Mouse (Mus musculus) Muller cell, postnatal 12 days (primary cell): ENCODE measurements at regions not wholly inside any gene's neighbourhood (a gene's known extent, or its start where the extent isn't known, plus 50 kb on each side); places are given as distances from the start of the nearest gene placed in this dataset.

Experiments
- DNase-seq: peaks from one replicate; pipeline ENCODE4 v3.0.0-alpha.2; 2015; ENCODE audit errors: inconsistent ontology term

DNA sequence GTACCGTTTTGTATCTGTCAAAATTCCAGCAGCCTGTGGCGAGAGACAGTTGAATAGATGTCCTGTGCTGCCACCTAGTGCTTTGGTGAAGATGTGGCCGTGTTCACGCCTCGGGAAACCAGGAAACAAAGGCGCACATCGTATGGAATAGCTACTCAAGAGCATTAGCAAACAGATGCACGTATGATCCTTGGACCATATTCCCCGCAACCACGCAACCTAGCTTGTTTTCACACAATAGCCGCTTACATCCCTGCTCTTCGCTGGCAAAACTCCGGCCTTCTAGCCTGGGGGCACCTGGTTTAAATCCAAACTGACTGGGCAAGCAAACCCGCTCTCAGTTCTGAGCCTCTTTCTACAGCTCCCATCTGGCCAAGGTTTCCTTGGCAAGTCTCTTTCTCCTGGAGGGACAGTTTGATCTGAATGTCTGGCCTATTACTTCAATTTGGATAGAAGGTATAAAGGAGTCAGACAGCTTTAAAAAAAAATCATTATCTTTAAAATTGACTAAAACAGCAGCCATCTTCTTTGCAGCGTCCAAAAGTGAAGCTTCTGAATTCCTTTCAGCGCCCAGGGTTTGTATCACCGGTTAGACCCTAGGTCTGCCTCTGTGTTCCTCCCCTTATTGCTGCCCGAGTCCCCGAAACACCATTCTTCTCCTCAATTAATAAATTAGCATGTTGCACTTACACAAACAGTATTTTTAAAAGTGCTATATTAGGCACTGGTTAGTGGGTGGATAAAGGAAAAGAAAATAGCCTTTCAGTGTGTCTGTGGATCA, 295.0 kb upstream of the Prkd1 start:
- peak; percentile 69 for DNase-seq

GRCm38 (mm10) chr12:50943340-50943739, 294.4 kb upstream of the Prkd1 start:
- DNase-seq, result no peak

- DNase-seq, result peak; percentile 86
Observed at GRCm38 (mm10) chr12:50935516-50935915, 286.6 kb upstream of the Prkd1 start.

GRCm38 (mm10) chr12:50932496-50932895, 283.6 kb upstream of the Prkd1 start:
- no peak for DNase-seq

- no peak for DNase-seq
Observed at GRCm38 (mm10) chr12:50929641-50930040, 280.7 kb upstream of the Prkd1 start.

DNA sequence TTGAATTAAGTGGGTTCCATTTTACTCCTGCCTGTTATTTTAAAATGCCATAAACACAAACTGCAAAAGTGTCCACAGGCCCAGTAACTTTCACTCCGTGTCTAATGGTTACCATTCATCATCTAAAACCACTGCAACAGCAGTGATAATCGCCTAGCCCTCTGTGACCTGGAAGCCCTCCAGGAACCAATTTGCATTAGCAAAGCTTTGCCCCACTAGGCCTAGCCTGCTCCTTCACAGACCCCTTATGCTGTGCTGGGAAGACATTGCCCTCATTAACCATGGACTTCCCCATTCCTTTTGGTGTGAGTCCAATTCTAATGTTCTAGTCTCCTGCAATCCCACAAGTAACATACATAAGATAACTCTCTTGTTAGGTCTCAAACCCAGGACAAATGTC, 277.3 kb upstream of the Prkd1 start:
- DNase-seq, result no peak

DNA sequence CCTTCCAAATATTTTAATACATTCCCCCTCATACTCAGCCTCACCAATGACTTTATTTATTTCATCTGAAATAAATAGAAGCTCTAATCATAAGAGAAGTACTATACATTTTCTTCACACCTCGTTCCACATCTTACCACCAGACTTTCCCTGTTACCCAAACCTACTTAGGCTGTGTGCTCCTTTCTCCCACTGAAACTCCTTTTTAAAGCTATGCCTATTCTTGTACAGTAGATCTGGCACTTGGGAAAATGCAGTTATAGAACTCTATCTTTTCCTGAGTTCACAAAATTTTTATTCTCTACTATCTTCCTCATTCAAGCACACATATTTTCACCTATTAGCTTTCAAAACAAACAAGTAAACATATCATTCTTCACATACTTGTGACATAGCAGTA, 272.8 kb upstream of the Prkd1 start:
- no peak for DNase-seq

DNA sequence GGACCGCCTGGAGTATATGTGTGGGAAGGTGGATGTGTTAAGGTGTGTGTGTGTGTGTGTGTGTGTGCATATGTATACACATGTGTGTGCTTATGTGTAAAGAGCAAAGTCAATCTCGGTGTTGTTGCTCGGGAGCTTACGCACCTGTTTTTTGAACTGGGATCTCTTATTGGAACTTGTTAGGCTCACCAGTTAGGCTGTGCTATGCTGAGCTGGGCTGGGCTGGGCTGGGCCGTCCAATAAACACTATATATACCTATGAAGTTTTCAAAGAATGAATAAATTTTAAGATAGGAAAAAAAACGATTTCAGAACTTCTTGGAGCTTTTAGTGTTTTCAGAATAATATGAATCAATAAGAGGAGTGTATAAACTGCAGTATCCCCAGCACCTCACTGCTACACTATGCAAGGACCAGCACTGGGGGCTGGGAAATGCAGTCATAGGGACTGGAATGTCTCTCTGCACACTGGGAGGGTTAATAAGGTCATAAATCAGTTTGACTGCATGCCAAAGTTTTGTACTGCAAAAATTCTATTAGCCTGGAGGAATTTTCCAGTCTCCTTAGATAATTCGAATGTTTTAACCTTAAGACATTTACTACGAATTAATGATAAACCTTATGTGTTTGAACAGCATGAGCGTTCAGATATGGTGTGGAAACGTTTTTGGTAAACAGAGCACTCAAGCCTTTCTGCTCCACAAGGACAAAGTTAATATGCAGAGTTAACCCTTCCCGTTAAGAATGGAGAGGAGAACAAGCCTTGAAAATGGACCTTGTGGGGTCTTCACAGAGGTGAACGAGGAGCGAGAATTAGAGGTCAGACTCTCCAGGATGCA, 250.9 kb upstream of the Prkd1 start:
- DNase-seq, result no peak

DNA sequence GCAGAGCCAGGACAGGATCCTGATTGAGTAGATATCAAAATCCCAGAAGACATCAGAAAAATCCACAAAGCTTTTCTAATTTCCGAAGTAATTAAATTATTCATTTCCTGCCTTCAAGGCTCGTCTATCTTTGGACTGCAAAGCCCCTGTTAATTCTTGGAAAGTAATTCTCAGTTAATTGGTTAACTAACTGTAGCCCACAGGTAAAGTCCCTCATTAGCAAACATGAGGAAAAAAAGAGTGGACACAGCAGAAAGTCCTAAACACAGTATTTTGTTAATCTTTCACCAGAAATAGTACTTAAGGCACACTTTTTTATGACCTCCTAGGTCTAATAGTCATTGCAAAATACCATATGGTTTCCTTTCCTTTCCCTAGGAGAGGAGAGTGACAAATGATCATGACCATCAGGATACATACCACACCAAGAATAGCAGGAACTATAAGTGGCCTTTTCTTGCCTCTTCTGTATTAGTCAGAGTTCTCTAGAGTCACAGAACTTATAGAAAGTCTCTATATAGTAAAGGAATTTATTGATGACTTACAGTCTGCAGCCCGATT, 248.8 kb upstream of the Prkd1 start:
- no peak for DNase-seq

GRCm38 (mm10) chr12:50893604-50894003, 244.7 kb upstream of the Prkd1 start:
- DNase-seq, result peak; percentile 29

DNA sequence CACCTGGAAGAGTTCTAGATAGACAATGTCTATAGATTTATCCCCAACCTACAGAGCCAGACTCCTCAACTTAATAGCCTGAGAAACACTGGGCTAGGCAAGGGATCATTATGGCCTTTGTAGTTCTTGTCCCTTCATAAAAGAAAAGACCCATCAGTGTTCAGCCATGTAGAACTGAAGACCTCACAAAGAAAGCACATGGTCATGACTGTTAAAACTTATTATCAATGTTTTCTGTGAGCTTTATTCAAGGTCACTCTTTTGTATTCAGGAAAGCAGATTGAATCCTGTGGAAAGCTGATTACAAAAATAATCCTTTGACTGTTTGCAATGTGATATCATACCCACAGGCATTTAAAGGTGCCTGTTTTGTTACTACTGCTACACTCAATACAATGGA, 226.9 kb upstream of the Prkd1 start:
- no peak for DNase-seq

- no peak for DNase-seq
Observed at GRCm38 (mm10) chr12:50874024-50874398, 225.1 kb upstream of the Prkd1 start.

GRCm38 (mm10) chr12:50873390-50874023, 224.6 kb upstream of the Prkd1 start:
- DNase-seq, result peak; percentile 66

- no peak for DNase-seq
Observed at GRCm38 (mm10) chr12:50851644-50852043, 202.7 kb upstream of the Prkd1 start.

GRCm38 (mm10) chr12:50847976-50848375, 199.1 kb upstream of the Prkd1 start:
- no peak for DNase-seq

- no peak for DNase-seq
Observed at GRCm38 (mm10) chr12:50842744-50843143, 193.8 kb upstream of the Prkd1 start.

DNA sequence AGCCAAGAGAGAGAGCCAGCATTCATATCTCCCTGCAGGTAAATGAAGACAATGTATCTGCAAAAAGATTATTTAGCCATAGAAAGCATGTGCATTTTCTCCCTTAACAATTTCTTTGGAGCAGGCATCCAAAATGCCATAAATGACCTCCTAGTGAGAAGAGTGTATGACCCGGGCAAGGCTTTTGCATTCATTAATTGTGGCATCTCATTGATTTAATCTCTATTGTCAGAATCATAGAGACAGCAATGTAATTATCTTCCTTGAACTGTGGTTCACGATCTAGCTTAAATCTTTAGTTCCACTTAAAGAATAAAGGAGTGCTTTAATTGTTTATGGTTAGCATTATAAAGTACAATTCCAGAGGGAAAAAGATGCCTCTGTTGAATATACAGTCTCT, 190.5 kb upstream of the Prkd1 start:
- DNase-seq, result peak; percentile 38

- DNase-seq, result no peak
Observed at GRCm38 (mm10) chr12:50808731-50809281, 159.9 kb upstream of the Prkd1 start.

- no peak for DNase-seq
Observed at GRCm38 (mm10) chr12:50804391-50804790, 155.5 kb upstream of the Prkd1 start.

DNA sequence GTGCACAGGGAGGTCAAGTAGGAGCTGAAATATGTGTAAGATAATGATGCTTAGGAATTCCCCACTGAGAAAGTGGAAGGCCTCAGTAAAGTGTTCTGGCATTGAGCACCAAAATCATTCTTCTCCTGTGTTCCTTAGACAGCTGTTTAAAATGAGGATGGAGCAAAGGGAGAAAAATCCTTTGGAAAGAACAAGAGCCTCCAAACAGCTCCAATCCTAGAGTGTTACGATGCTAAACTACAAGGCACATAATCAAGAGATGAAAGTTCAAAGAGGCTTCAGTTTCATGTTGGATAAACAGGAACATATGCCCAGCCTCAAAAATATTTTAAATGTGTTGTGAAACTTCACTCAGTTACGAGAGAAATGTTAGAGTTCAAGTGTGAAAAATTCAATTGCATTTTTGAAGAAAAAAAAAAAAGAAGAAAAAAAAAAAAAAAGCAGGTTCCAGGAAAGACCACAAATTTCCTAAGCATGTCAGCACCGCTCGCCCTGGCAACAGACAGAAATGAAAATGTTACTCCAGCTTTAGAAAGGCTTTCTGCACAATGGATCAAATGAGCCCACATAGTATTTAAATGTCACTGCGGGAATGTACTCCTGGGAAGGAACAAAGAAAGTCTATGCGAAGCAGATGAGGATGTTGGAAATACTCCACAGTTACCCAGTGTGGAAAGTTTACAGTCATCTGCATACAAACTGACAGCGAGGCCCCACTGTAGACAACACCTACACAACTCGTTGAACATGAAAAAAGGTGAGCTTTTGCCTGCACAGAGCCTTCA, 116.5 kb upstream of the Prkd1 start:
- DNase-seq, result peak; percentile 87

- DNase-seq, result peak; percentile 3
Observed at GRCm38 (mm10) chr12:50764457-50764856, 115.6 kb upstream of the Prkd1 start.
